Mouse (Mus musculus) small intestine, adult 2 months (tissue): ENCODE data around the gene Popdc3.
"Not testable (repeated sequence)": the region's sequence is repeated elsewhere in the genome, so short reads cannot be mapped to it uniquely, and the experiment has no call there.

ENCODE experiments used
- CTCF ChIP-seq: fragments of 200-500 bp; IDR thresholded peaks from 2 replicates; pipeline ENCODE4 v1.5.1; 2012; ENCODE audit warnings: low read depth, mild to moderate bottlenecking, control low read depth, inconsistent platforms, low read length, moderate library complexity, mixed read lengths; ENCODE audit not compliant: insufficient replicate concordance, insufficient read length; ENCODE audit errors: extremely low read depth
- POLR2A ChIP-seq: fragments of 200-500 bp; IDR thresholded peaks from 2 replicates; pipeline ENCODE4 v1.6.1; 2012; ENCODE audit warnings: low read depth, mild to moderate bottlenecking, control low read depth, inconsistent platforms, low read length, moderate library complexity

DNA sequence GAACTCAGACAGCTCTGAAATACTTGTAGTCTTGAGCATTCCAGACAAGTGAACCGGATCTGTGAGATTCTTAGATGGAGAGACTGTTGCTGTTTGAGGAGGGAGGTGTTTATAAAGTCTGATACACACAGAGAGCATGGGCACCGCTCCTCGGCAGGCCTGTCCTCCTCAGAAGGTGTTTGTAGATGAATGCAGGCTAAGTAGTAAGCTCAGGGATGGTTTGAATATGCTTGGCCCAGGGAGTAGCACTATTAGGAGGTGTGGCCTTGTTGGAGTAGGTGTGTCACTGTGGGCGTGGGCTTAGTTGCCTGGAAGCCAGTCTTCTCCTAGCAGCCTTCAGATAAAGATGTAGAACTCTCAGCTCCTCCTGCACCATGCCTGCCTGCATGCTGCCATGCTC is 114.3 kb downstream of the Popdc3 start:
- not testable (repeated sequence) for TF ChIP-seq CTCF, POLR2A
